Mouse (Mus musculus): ENCODE measurements around the gene S100a13. TPM values are rescaled to one million over a fixed set of nuclear protein-coding genes. Genes with fewer than 3 reads are reported as not detected.
A peak's percentile ranks its signal among the peaks of the same experiment; 100 is the strongest.

The S100a13 gene
- polyA plus RNA-seq (2016; fragmentation: Nextera tagmentation; extraction: Ambion mirVana): 12.1 TPM in 2 replicates

DNA sequence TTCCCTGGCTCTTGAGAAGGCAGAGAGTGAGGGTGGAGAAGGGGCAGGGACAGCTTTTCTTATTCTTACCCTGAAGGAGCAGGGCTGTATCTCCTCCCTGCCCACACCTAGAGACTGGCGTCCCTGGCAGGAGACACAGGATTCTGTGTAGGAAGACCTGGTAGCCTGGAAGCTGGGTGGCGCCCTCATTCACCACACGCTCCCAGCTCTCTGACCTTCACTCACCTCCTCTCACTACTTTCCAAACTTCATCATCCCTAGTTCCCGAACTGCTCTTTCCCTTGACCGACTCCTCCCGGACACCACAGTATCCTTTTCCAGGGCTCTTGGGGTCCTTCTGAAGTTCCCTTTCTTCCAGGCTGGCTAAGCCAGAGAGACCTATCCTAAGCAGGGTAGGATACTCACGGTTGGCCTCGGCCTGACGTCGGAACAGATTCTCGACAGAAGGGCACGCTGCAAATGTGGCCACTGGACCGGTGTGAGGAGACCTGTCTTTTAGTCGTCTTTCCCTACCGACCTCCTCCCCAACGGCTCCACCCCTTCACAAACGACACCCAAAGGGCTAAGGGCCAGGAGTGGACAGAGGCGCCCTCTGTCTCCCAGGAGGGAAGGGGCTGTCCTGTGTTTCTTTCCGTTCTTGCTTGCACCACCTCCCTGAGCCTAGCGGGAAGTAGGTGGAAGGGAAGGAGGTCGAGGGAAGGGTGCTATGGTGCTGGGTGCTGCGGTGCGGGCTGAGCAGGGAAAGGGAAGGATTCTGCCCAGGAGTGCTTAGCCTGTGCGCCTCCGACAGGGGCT, at the start of gene S100a13, which contains the start of gene S100a1:
S100a13 (plus strand) TSS at position 640 of the 795 bp plus-strand sequence.
S100a1 (minus strand) TSS at position 597 of the 795 bp plus-strand sequence.
- Histone ChIP-seq H3K27me3 (peaks cover 44% of the 10 kb centered on the region), H3K9ac (replicated peaks) (peak within 1 kb of the TSS; percentile 50), H3K4me3 (peak within 1 kb of the TSS; percentile 37), H3K27ac (replicated peaks) (no peak within 1 kb of the TSS), H3K36me3 (no peaks in the 10 kb centered on the region), H3K4me1 (peaks cover 18% of the 10 kb centered on the region), H3K9me3 (no peaks in the 10 kb centered on the region), H3K4me2 (replicated peaks) (peak within 1 kb of the TSS; percentile 61)
- WGBS: 5% methylated on average over 24 of the region's 25 CpGs
- no peak for ATAC-seq (ENCODE audit: low FRiP score, low read depth)

DNA sequence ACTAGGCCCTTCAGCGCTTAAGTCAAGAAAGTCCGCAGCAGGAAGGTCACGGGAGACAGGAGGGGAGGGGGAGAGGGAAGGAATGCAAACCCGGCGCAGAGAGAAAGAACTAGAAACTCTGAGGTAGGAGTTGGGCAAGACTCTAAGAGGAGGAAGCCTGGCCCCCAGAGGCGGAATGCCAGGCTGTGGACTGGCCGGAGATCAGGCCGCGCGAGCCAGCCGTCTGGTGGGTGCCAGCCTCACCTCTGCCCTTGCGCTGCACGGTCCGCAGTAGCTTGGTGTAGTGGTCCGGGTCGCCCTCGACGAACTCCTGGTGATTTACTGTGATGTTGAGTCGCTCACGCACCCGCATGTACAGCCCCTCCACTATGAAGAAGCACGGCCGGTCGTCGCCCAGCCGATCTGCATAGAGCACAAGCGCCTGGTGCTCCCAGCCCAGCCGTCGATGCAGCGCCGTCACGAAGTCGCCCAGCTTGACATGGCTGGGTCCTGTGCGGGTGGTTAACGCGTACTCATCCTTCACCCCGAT, 49.6 kb upstream of the S100a13 start:
- no peak overlapping the region for H3K27ac ChIP-seq (replicated peaks)
- H3K9ac ChIP-seq (replicated peaks): no peak overlapping the region
- H3K4me2 ChIP-seq (replicated peaks): peak overlapping the region; percentile 86
- ATAC-seq (ENCODE audit: low FRiP score, low read depth): 0 out of 2 replicates have a peak, but pooled peaks have one; percentile 20
- H3K36me3 ChIP-seq: no peaks in the 10 kb centered on the region
- peaks cover 14% of the 10 kb centered on the region for H3K4me1 ChIP-seq
- WGBS: 11% methylated on average over 37 of the region's 37 CpGs
- H3K27me3 ChIP-seq: peaks cover 75% of the 10 kb centered on the region
- H3K4me3 ChIP-seq: peak overlapping the region; percentile 53
- no peaks in the 10 kb centered on the region for H3K9me3 ChIP-seq

DNA sequence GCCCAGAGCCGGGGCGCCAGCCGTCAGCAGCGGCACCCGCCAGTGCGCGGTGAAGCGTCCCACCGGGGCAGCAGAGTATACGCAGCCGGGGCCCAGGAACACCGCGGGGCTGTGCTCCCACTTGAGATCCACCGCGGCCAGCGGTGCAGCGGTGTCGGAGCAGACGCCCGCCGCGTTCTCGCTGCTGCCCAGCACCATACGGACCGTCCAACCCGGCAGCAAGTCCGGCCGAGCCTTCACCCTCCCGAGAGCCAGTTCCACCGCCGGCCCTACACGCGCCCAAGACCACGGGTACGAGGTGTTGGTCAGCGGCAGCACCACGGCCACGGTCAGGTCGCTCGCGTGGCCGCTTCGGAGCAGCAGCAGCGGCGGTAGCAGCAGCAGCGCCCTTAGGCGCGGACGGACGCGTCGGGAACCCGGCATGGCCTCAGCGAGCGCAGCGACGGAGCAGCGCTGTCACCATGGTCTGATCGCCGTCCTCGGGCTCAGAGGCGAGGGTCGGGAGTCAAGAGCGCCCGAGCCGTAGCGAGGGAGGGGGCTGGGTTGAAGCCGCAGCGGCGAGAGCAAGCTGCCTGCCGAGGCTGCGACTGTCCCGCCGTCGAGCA, 49.1 kb upstream of the S100a13 start:
- Histone ChIP-seq H3K27ac (replicated peaks) (no peak overlapping the region), H3K36me3 (no peaks in the 10 kb centered on the region), H3K9ac (replicated peaks) (peak overlapping the region; percentile 46; the same call in 1 of the 2 replicates), H3K4me3 (peak overlapping the region; percentile 53), H3K9me3 (no peaks in the 10 kb centered on the region), H3K4me1 (peaks cover 14% of the 10 kb centered on the region), H3K27me3 (peaks cover 70% of the 10 kb centered on the region), H3K4me2 (replicated peaks) (peak overlapping the region; percentile 86)
- ATAC-seq (ENCODE audit: low FRiP score, low read depth): peak; percentile 34; the same call in 1 of the 2 replicates
- WGBS: under 1% methylated on average over 75 of the region's 75 CpGs

DNA sequence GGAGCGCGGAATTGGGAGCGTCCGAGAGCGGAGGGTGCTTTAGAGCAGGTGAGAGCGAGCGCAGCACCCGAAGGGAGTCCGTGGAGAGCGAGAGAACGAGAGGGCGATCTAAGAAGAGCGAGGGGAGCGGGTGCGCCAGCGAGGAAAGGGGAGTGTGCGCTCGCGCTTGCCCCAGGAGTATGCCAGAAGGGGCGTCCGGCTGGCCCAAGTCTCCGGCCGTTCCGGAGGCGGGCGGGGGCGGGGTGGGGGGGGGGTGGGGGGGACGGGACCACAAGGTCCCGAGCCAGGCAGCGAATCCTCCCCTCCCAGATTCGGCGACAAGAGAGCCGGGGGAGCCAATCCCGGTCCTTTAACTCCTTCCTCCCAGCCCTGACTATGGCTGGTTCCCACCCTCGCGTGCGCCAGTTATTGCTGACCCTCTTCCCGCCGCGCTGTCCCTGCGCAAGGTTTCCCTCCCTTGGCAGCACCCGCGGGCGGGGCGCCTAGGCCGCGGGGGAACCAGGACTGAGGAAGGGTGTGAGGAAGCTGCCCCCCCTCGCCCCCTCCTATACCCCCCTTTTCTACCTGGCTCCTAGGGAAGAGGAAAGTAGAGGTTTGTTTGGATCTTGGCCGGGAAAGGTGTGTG, 48.4 kb upstream of the S100a13 start, which contains the start of gene Npr1:
Npr1 (minus strand) TSS at position 181 of the 625 bp plus-strand sequence.
- Histone ChIP-seq H3K4me3 (peak within 1 kb of the TSS; percentile 53), H3K4me2 (replicated peaks) (peak within 1 kb of the TSS; percentile 86), H3K4me1 (peaks cover 14% of the 10 kb centered on the region), H3K9ac (replicated peaks) (peak within 1 kb of the TSS; percentile 46; the same call in 1 of the 2 replicates), H3K27me3 (peaks cover 66% of the 10 kb centered on the region), H3K27ac (replicated peaks) (no peak within 1 kb of the TSS), H3K9me3 (no peaks in the 10 kb centered on the region), H3K36me3 (no peaks in the 10 kb centered on the region)
- WGBS: 2% methylated on average over 35 of the region's 49 CpGs
- ATAC-seq (ENCODE audit: low FRiP score, low read depth): peak; percentile 55

GRCm38 (mm10) chr3:90466311-90466766, 47.9 kb upstream of the S100a13 start:
- ATAC-seq (ENCODE audit: low FRiP score, low read depth): peak; percentile 48
- WGBS: 0% methylated on average over 15 of the region's 15 CpGs
- no peaks in the 10 kb centered on the region for H3K36me3 ChIP-seq
- H3K27me3 ChIP-seq: peaks cover 60% of the 10 kb centered on the region
- H3K4me2 ChIP-seq (replicated peaks): peak overlapping the region; percentile 86
- H3K9me3 ChIP-seq: no peaks in the 10 kb centered on the region
- H3K4me1 ChIP-seq: peaks cover 14% of the 10 kb centered on the region
- no peak overlapping the region for H3K27ac ChIP-seq (replicated peaks)
- peak overlapping the region; percentile 53 for H3K4me3 ChIP-seq
- peak overlapping the region; percentile 46; the same call in 1 of the 2 replicates for H3K9ac ChIP-seq (replicated peaks)

- Histone ChIP-seq H3K27ac (replicated peaks) (no peak overlapping the region), H3K4me1 (peaks cover 14% of the 10 kb centered on the region), H3K36me3 (no peaks in the 10 kb centered on the region), H3K4me2 (replicated peaks) (no peak overlapping the region), H3K4me3 (no peak overlapping the region), H3K27me3 (peaks cover 47% of the 10 kb centered on the region), H3K9ac (replicated peaks) (no peak overlapping the region), H3K9me3 (no peaks in the 10 kb centered on the region)
- WGBS: 93% methylated on average over 10 of the region's 10 CpGs
- no peak for ATAC-seq (ENCODE audit: low FRiP score, low read depth)
Observed at GRCm38 (mm10) chr3:90467618-90468300, 46.5 kb upstream of the S100a13 start.

- no peak overlapping the region for H3K27ac ChIP-seq (replicated peaks)
- 0 out of 2 replicates have a peak, but pooled peaks cover 5% of the 10 kb centered on the region for H3K4me1 ChIP-seq
- 35% methylated on average over 3 of the region's 3 CpGs for WGBS
- H3K4me3 ChIP-seq: no peak overlapping the region
- no peak overlapping the region for H3K4me2 ChIP-seq (replicated peaks)
- no peak overlapping the region for H3K9ac ChIP-seq (replicated peaks)
- peaks cover 8% of the 10 kb centered on the region; the same call in 1 of the 2 replicates for H3K27me3 ChIP-seq
- H3K36me3 ChIP-seq: 0 out of 2 replicates have a peak, but pooled peaks cover under 1% of the 10 kb centered on the region
- no peak for ATAC-seq (ENCODE audit: low FRiP score, low read depth)
- H3K9me3 ChIP-seq: no peaks in the 10 kb centered on the region
Observed at GRCm38 (mm10) chr3:90472213-90472612, 42.0 kb upstream of the S100a13 start.

GRCm38 (mm10) chr3:90475151-90475830, 38.9 kb upstream of the S100a13 start:
- Histone ChIP-seq H3K9ac (replicated peaks) (no peak overlapping the region), H3K4me1 (peaks cover 10% of the 10 kb centered on the region; the same call in 1 of the 2 replicates), H3K4me2 (replicated peaks) (0 out of 2 replicates have a peak overlapping the region, but pooled peaks have one; percentile 21), H3K36me3 (peaks cover 30% of the 10 kb centered on the region), H3K9me3 (no peaks in the 10 kb centered on the region), H3K27me3 (no peaks in the 10 kb centered on the region), H3K27ac (replicated peaks) (no peak overlapping the region), H3K4me3 (peak overlapping the region; percentile 19; the same call in 1 of the 2 replicates)
- 42% methylated on average over 16 of the region's 16 CpGs for WGBS
- peak; percentile 27 for ATAC-seq (ENCODE audit: low FRiP score, low read depth)

DNA sequence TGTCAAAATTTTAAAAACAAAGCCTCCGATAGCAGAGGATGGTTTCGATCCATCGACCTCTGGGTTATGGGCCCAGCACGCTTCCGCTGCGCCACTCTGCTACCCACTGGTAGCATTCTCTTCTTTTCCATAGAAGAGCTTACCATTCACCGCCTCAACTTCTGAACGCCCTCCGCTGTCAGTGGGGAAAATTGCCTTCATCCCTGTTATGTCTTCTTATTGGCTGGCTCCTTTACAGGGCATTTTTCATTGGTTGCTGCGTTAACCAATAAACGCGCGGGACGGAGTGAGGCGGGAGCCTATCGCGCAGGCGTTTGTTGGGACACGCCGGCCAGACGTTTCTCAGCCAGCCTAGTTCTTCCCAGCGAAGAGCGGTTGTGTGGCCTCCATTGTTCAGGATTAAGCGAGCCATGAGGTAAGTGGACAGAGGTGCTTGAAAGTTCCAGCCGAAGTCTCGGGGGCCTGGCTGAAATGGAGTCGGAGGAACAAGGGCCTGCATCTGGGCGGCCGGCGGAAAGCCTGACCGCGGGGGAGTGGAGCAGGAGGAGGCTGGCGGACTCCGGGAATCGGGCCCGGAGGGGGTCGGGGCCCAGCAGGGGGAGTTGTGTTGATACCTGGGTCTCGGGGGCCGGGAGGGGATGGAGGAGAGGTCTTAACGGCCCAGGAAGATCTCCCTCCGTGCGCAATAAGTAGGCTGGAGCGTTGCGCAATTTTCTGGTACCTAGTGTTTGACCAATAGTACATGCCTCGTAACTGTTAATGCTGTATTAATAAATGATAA, 38.2 kb upstream of the S100a13 start, which contains the start of gene Ilf2:
Ilf2 (plus strand) TSS at position 296 of the 781 bp plus-strand sequence.
- peak; percentile 99 for ATAC-seq (ENCODE audit: low FRiP score, low read depth)

GRCm38 (mm10) chr3:90486998-90487397, 27.2 kb upstream of the S100a13 start:
- Histone ChIP-seq H3K9ac (replicated peaks) (no peak overlapping the region), H3K27me3 (no peaks in the 10 kb centered on the region), H3K9me3 (no peaks in the 10 kb centered on the region), H3K4me3 (no peak overlapping the region), H3K4me2 (replicated peaks) (no peak overlapping the region), H3K27ac (replicated peaks) (no peak overlapping the region), H3K4me1 (peaks cover 4% of the 10 kb centered on the region), H3K36me3 (peaks cover 72% of the 10 kb centered on the region)
- 83% methylated on average over 5 of the region's 5 CpGs for WGBS
- no peak for ATAC-seq (ENCODE audit: low FRiP score, low read depth)

More for the DNA sequence above, 38.2 kb upstream of the S100a13 start, which contains the start of gene Ilf2:
- Histone ChIP-seq H3K9me3 (no peaks in the 10 kb centered on the region), H3K4me2 (replicated peaks) (peak within 1 kb of the TSS; percentile 73), H3K4me1 (peaks cover 10% of the 10 kb centered on the region; the same call in 1 of the 2 replicates), H3K36me3 (peaks cover 37% of the 10 kb centered on the region), H3K4me3 (peak within 1 kb of the TSS; percentile 87), H3K9ac (replicated peaks) (peak within 1 kb of the TSS; percentile 91), H3K27ac (replicated peaks) (peak within 1 kb of the TSS; percentile 96), H3K27me3 (no peaks in the 10 kb centered on the region)
- WGBS: under 1% methylated on average over 45 of the region's 45 CpGs

Measured in midbrain, embryonic 12.5 days (tissue).